Mouse (Mus musculus): ENCODE measurements at regions not wholly inside any gene's neighbourhood (a gene's known extent, or its start where the extent isn't known, plus 50 kb on each side); places are given as distances from the start of the nearest gene placed in this dataset.

- TF ChIP-seq CTCF (conservative IDR thresholded peaks at IDR 0.05 in 1 of 2, IDR thresholded peaks at IDR 0.05 in 1 of 2; ENCODE audit: low read depth in 2 of 2, low read length in 2 of 2) (no peak), RCOR1 (conservative IDR thresholded peaks at IDR 0.05; ENCODE audit: low read depth, low read length) (no peak), JUND (conservative IDR thresholded peaks at IDR 0.05; ENCODE audit: low read depth, low read length) (no peak), POLR2A (IDR thresholded peaks at IDR 0.05; ENCODE audit: low read depth, low read length) (no peak), POLR2AphosphoS2 (IDR thresholded peaks at IDR 0.05; ENCODE audit: low read depth, low read length) (no peak), EP300 (IDR thresholded peaks at IDR 0.05; ENCODE audit: low read length) (no peak), ZKSCAN1 (IDR thresholded peaks at IDR 0.05; ENCODE audit: borderline replicate concordance, low read depth, low read length) (no peak), ZMIZ1 (IDR thresholded peaks at IDR 0.05; ENCODE audit: low read depth, low read length) (no peak), TCF12 (IDR thresholded peaks at IDR 0.05; ENCODE audit: low read depth, low read length) (no peak), CHD1 (IDR thresholded peaks at IDR 0.05; ENCODE audit: low read depth, low read length) (no peak), ZC3H11A (IDR thresholded peaks at IDR 0.05; ENCODE audit: low read depth, low read length) (no peak), BHLHE40 (IDR thresholded peaks at IDR 0.05; ENCODE audit: low read depth, low read length) (no peak), PAX5 (IDR thresholded peaks at IDR 0.05; ENCODE audit: low read length) (no peak)
These were observed 538.4 kb upstream of the Sema6d start for GRCm38 (mm10) chr2:123551249-123551850.
